Mouse (Mus musculus): ENCODE data around the gene Ankar. TPM values are rescaled to one million over a fixed set of nuclear protein-coding genes. Genes with fewer than 3 reads are reported as not detected.
A peak's percentile ranks its signal among the peaks of the same experiment; 100 is the strongest.

Ankar gene
- polyA plus RNA-seq, 1 experiment = not detected

DNA sequence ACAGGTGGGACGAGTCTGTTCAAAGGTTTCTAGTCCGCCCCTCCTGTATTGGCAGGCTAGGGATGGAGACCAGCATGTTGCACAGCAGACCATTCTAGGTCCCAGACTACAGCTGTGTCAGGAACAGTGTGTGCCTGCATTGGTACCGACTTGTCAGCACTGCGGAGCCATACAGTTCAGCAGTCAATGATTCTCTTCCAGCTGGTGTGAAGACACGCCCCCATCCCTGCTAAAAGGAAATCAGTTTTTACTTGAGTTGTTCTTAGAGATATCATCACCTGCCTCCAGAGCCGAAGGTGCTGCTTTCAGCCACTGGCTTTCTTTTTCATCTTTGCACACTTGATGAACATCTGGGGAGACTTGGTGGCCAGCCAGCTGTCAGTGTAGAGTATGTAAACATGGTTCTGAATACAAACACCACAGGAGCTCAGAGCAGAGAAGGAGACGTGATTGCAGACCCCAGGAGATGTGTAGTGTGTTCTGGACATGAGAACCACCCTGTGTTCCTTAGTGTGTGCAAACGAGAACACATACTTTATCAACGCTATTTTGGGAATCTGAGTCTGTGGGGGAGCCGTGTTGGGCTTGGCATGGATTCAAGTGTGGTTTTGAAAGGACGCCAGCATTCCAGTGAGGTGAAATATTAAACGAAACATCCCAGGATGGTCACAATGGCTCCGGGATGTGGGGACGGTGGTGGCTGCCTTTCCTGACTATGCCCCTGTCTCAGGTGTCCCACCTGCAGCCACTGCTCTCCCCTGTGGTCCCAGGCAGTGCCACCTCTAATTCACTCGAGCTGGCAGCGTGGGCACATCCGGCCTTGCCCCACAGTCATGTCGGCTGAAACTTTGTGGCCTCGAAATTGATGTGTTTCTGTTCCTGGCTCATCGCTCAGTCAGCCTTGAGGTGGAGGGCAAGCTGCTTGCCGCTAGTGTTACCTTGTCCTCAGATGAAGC, 101.0 kb downstream of the Ankar start:
- no peak for TF ChIP-seq POLR2A (IDR thresholded peaks at IDR 0.05; ENCODE audit: borderline replicate concordance, extremely low read depth, low read depth, low read length)
- TF ChIP-seq CTCF (IDR thresholded peaks at IDR 0.05; ENCODE audit: insufficient read depth, low read length) = no peak
- Histone ChIP-seq H3K4me3 (replicated peaks; ENCODE audit: extremely low read depth, low read depth, low read length) (no peak overlapping the region), H3K4me1 (ENCODE audit: control insufficient read depth, insufficient read depth, low read length) (peaks cover 3% of the 10 kb centered on the region; the same call in 1 of the 2 replicates)
- peak; percentile 72 for DNase-seq
- 45% methylated on average over 21 of the region's 21 CpGs for WGBS

DNA sequence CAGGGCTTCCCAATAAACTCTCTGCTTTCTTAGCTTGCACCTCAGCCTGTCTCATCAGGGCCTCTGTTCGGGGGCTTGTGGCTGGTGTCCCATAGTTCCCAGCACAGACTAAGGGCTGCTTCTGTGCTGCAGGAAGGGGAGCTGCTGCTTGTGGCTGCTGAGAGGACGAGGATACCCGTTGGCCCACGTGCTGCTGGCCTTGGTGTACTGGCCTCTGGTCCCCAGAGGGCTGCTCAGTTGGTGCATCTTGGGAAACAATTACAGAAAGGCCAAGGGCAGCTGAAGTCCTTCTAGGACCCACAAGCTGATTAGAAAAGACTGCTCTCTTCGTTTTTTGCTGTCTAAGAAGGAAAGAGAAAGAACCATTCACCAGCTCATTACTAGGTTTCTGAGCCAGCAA, 104.1 kb downstream of the Ankar start:
- 73% methylated on average over 5 of the region's 5 CpGs for whole genome bisulfite sequencing
- TF ChIP-seq CTCF (IDR thresholded peaks at IDR 0.05; ENCODE audit: insufficient read depth, low read length) (no peak), POLR2A (IDR thresholded peaks at IDR 0.05; ENCODE audit: borderline replicate concordance, extremely low read depth, low read depth, low read length) (no peak)
- Histone ChIP-seq H3K4me3 (replicated peaks; ENCODE audit: extremely low read depth, low read depth, low read length) (no peak overlapping the region), H3K4me1 (ENCODE audit: control insufficient read depth, insufficient read depth, low read length) (peaks cover 3% of the 10 kb centered on the region; the same call in 1 of the 2 replicates)
- no peak for DNase-seq

DNA sequence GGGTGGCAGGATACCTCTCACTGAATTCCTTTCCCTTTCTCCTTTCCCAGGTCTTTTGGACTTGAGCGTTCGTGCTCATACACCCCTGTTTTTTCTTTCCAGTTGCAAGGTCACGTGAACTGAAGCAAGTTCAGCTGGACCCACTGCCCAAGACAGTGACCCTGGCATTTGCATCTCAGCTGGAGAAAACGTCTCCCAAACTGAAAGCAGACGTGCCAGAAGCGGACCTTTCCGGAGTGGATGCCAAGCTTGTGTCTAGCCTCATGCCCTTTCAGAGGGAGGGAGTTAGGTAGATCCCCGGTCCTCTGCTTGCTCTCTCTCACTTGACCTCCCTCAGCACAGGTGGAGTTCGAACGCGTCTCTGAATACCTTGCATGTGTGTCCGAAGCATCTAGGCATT, 104.7 kb downstream of the Ankar start:
- 93% methylated on average over 12 of the region's 12 CpGs for WGBS
- peaks cover 3% of the 10 kb centered on the region; the same call in 1 of the 2 replicates for H3K4me1 ChIP-seq (ENCODE audit: control insufficient read depth, insufficient read depth, low read length)
- no peak overlapping the region for H3K4me3 ChIP-seq (replicated peaks; ENCODE audit: extremely low read depth, low read depth, low read length)
- DNase-seq = no peak
- TF ChIP-seq POLR2A (IDR thresholded peaks at IDR 0.05; ENCODE audit: borderline replicate concordance, extremely low read depth, low read depth, low read length) (no peak), CTCF (IDR thresholded peaks at IDR 0.05; ENCODE audit: insufficient read depth, low read length) (no peak)

DNA sequence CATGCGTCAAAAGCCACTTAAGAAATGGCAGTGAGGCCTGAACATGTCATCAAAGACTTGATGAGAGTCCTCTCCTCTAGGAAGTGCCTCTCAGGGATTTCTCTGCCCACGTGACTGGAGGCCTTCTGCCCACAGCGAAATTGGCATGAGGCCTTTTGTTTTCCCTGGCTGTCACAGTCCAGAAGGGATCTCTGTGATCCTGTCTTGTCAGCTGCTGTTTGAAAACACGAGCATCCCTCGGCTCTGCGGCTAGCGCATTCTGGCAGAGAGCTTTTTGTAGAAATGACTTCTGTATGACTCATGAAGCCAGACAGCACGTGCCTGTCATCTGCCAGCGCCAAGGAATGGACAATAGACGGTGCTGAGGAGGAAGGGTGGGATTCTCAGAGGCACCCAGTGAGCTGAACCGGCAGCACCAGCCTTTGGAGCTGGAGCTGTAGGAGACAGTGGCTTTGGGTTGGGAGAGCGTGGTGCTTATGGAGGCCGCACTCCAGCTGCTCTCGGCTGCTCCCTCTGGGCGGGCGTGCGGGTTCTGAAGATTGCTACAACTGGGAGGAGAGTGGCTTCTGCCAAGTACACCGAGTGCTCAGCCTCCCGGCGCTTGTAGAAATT, 106.9 kb downstream of the Ankar start:
- TF ChIP-seq POLR2A (IDR thresholded peaks at IDR 0.05; ENCODE audit: borderline replicate concordance, extremely low read depth, low read depth, low read length) = no peak
- no peak for TF ChIP-seq CTCF (IDR thresholded peaks at IDR 0.05; ENCODE audit: insufficient read depth, low read length)
- Histone ChIP-seq H3K4me1 (ENCODE audit: control insufficient read depth, insufficient read depth, low read length) (no peaks in the 10 kb centered on the region), H3K4me3 (replicated peaks; ENCODE audit: extremely low read depth, low read depth, low read length) (no peak overlapping the region)
- WGBS = 46% methylated on average over 20 of the region's 20 CpGs
- peak; percentile 66 for DNase-seq

Other genes with a start within 250 kb of the Ankar start
- 1.1 and 1.4 TPM in 2 replicates for gene March4, start 163.6 kb downstream of the Ankar start, polyA plus RNA-seq (2012; rRNA removed)
- 25.3 and 29.5 TPM in 2 replicates for gene Smarcal1, start 117.3 kb downstream of the Ankar start, polyA plus RNA-seq (2012; rRNA removed)
- gene Rpl37a, start 10.7 kb upstream of the Ankar start, polyA plus RNA-seq (2012; rRNA removed) = 483 and 531 TPM in 2 replicates
- 308 and 450 TPM in 2 replicates for gene Igfbp2, start 123.9 kb upstream of the Ankar start, polyA plus RNA-seq (2012; rRNA removed)
- 91.2 and 118 TPM in 2 replicates for gene Igfbp5, start 174.3 kb upstream of the Ankar start, polyA plus RNA-seq (2012; rRNA removed)